ENCODE assay signal across 28 mouse cellular contexts in genomic region chr11:61974106-61974707, GRCm38 (mm10). TPM values are rescaled to one million over a fixed set of nuclear protein-coding genes. Genes with fewer than 3 reads are reported as not detected.
DNase-seq lines count a peak whose midpoint lies in the region; ATAC-seq and TF ChIP-seq lines count a peak whose summit lies in the region.
"Had no signal": no experiment of that assay in that cellular context is flagged by ENCODE, and none has a peak within 500 bp of the region (broad histone marks: within the 10 kb centered on the region; RNA-seq: fewer than 3 reads in every experiment).

No protein-coding gene starts in this region.

- peak; percentile 41; the same call in 1 of the 2 replicates for ATAC-seq in frontal cortex, adult (ENCODE audit: low TSS enrichment)
- ATAC-seq: CD4-positive, CD25-positive, alpha-beta regulatory T cell, adult 4 months; forebrain, embryonic 16.5 days; midbrain, embryonic 15.5 days; Patski had no signal

- H3K27ac ChIP-seq in layer of hippocampus, adult 2 months = no peak overlapping the region
- H3K27ac ChIP-seq: embryonic facial prominence, embryonic 13.5 days; heart, adult 2 months; heart, embryonic 13.5 days; left cerebral cortex, adult 2 months; limb, embryonic 15.5 days; lung, embryonic 15.5 days; midbrain, embryonic 15.5 days; neural tube, embryonic 13.5 days had no signal

- H3K4me3 ChIP-seq in layer of hippocampus, adult 2 months = no peak overlapping the region
- H3K4me3 ChIP-seq: embryonic facial prominence, embryonic 13.5 days; heart, adult 2 months; heart, embryonic 13.5 days; left cerebral cortex, adult 2 months; limb, embryonic 15.5 days; lung, embryonic 15.5 days; midbrain, embryonic 15.5 days; myocyte; neural tube, embryonic 13.5 days had no signal

- DNase-seq in cerebellum, adult 11-12 months = peak; percentile 60
- DNase-seq in cerebellum, adult 9-10 months = no peak
- DNase-seq in frontal cortex, postnatal 10 days (ENCODE audit: low spot score in 2 of 2) = no peak
- peak; percentile 51 for DNase-seq in 3134 (ENCODE audit: extremely low read depth, insufficient read length, low spot score)
- DNase-seq in cerebellum, postnatal 25 days = peak; percentile 63 to 69
- DNase-seq in embryo, embryonic 10 days (ENCODE audit: low spot score) = no peak
- no peak for DNase-seq in layer of hippocampus, adult 2 months (ENCODE audit: low spot score in 2 of 2)
- DNase-seq: adrenal gland, adult 2 months; gastrocnemius, postnatal 25 days; heart, adult 2 months; heart, postnatal 14 days; kidney, adult 18-20 months; left cerebral cortex, postnatal 4 days; lung, postnatal 36 days; right cerebral cortex, postnatal 4 days; thymus, postnatal 14 days had no signal

- no peak for TF ChIP-seq CTCF in layer of hippocampus, adult 2 months (conservative IDR thresholded peaks at IDR 0.05)

RNA-seq across cellular contexts. Expression of gene Specc1, which starts 17.6 kb away (rescaled TPM):
- 10 to 100 TPM; 85.8 to 91.6 TPM for total RNA-seq in layer of hippocampus, adult 2 months (2021)

RNA-seq across cellular contexts. Expression of gene Akap10, which starts 44.2 kb away (rescaled TPM):
- 10 to 100 TPM; 32.7 to 37.0 TPM for total RNA-seq in layer of hippocampus, adult 2 months (2021)

Comparison
In these comparisons a context has a peak if more than half of its experiments do, and no peak if none do; other contexts are left out.
1. DNase-seq: peak in cerebellum, adult 11-12 months (single experiment), 3134 (single experiment) and cerebellum, postnatal 25 days (2 of 2); none in cerebellum, adult 9-10 months (single experiment), frontal cortex, postnatal 10 days (0 of 2), embryo, embryonic 10 days (single experiment) and layer of hippocampus, adult 2 months (0 of 2).